Mouse (Mus musculus) kidney, postnatal 36 days (tissue): ENCODE measurements around the gene Fam78a.

Source experiments
- DNase-seq, 2 experiments: peaks; one replicate each; pipeline ENCODE4 v3.0.0; 2021 to 2022; ENCODE audit warnings: mixed read lengths in 2 of 2

Gene Fam78a

GRCm38 (mm10) chr2:32084111-32084871, at the start of gene Fam78a:
Gene Fam78a, minus strand, starts transcription at chr2:32084857.
- peak in 1 of 2 experiments; percentile 53 for DNase-seq

- peak; percentile 93 to 96 for DNase-seq
Measured at GRCm38 (mm10) chr2:32134039-32134438, 49.4 kb upstream of the Fam78a start.

- DNase-seq = peak; percentile 79 to 90
Measured at GRCm38 (mm10) chr2:32132567-32132992, 47.9 kb upstream of the Fam78a start.

- DNase-seq = no peak
Measured at GRCm38 (mm10) chr2:32131866-32132566, 47.4 kb upstream of the Fam78a start.

GRCm38 (mm10) chr2:32131205-32131834, 46.7 kb upstream of the Fam78a start:
- DNase-seq = no peak

- DNase-seq = peak; percentile 53 to 76
Measured at GRCm38 (mm10) chr2:32130435-32130834, 45.8 kb upstream of the Fam78a start.

- no peak for DNase-seq
Measured at GRCm38 (mm10) chr2:32129383-32130074, 44.9 kb upstream of the Fam78a start.

GRCm38 (mm10) chr2:32128536-32128841, 43.8 kb upstream of the Fam78a start:
- no peak for DNase-seq

- DNase-seq = no peak
Measured at GRCm38 (mm10) chr2:32127653-32128535, 43.2 kb upstream of the Fam78a start.

- DNase-seq = no peak
Measured at GRCm38 (mm10) chr2:32121785-32122184, 37.1 kb upstream of the Fam78a start.

GRCm38 (mm10) chr2:32121150-32121549, 36.5 kb upstream of the Fam78a start:
- DNase-seq = no peak

- no peak for DNase-seq
Measured at GRCm38 (mm10) chr2:32119802-32120750, 35.4 kb upstream of the Fam78a start.

- no peak for DNase-seq
Measured at GRCm38 (mm10) chr2:32115851-32116268, 31.2 kb upstream of the Fam78a start.

- no peak for DNase-seq
Measured at GRCm38 (mm10) chr2:32112548-32112947, 27.9 kb upstream of the Fam78a start.

GRCm38 (mm10) chr2:32111268-32111667, 26.6 kb upstream of the Fam78a start:
- no peak for DNase-seq

- no peak for DNase-seq
Measured at GRCm38 (mm10) chr2:32105930-32106329, 21.3 kb upstream of the Fam78a start.

- DNase-seq = no peak
Measured at GRCm38 (mm10) chr2:32105117-32105913, 20.7 kb upstream of the Fam78a start.

GRCm38 (mm10) chr2:32104122-32104521, 19.5 kb upstream of the Fam78a start:
- DNase-seq = no peak

GRCm38 (mm10) chr2:32103557-32103956, 18.9 kb upstream of the Fam78a start:
- DNase-seq = no peak

GRCm38 (mm10) chr2:32102944-32103343, 18.3 kb upstream of the Fam78a start:
- no peak for DNase-seq
